Mouse (Mus musculus) urinary bladder, postnatal 10 days (tissue): ENCODE data around the gene Msh5.

Experiments used
- DNase-seq: peaks from one replicate; pipeline ENCODE4 v3.0.0; 2022; ENCODE audit warnings: low spot score

The Msh5 gene

GRCm38 (mm10) chr17:35046681-35047455, at the start of gene Msh5:
TSS of gene Msh5 (minus strand) at chr17:35046745.
- peak; percentile 84 for DNase-seq

DNA sequence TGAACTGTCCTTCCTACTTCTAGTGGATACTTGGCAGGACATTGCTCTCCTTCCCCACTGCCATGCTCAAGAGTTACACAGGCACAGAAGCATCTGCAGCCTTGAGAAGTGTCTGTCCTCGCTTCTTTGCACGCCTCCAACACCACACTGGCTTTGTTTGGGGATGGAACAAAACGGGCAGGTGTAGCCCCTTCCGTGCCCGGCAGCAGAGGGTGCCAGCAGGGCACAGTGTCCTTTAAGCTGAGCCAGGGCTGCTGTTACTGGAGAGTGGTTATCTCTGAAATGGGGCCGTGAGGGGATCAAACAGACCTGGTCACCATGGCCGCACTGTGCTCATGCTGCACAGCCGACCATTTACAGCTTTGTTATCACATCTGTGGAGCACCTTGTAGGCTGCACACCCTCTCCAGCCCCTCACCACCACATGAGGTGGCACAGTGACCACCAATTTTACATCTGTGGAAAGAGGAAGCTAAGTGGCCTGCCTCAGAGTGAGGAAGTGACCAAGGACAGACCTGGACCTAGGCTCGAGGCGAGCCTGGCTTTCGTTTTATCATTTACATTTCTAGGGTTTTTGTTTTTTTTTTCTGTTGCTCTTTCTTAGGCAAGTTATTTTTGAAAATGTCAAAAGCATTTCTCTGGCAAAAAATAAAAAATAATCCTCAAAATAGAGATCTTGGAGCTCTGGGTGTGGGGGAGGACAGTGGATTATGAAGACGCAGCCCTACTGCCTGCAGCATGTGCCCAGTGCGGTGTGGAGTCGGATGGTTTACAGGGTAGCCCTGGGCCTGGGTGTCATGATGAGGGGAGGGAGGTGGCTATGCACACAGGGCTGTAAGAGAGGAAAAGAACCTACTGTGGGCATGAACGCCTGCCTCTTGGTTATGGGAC, 48.2 kb upstream of the Msh5 start:
- no peak for DNase-seq

GRCm38 (mm10) chr17:35092403-35093198, 46.1 kb upstream of the Msh5 start:
- no peak for DNase-seq

DNA sequence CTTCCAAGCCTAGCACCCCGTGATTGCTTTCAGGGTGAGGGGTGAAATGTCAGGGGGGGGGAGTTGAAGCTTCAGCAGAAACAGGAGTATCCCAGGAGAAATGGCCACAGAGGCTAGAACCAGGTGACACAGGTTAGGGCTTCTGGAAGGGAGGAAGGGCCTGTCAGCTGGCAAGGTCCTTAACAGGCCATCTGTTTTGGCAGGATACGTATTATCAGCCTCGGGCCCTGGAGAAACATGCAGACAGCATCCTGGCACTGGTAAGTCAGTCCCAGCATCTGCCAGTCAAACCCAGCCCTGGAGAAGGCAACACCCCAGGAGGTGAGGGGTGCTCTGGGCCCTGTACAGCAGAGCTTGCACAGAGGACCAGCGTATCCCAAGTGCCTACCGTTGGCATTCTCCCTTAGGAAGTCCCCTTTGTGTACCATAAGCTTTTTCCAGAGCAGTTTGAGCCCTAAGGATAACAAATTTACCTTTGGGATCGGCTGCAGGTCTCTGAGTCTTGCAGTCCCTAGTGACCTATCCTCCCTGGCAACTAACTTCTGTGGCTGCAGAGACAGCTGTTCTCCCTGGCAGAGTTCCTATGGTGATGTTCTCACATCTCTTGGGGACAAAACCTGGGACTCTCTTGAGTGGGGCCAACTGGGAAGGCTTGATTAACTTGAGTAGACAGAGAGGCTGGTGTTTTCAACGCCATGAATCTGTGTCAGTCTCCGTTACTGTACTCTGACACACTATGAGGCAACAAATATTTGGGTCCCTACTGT, 43.8 kb upstream of the Msh5 start:
- DNase-seq = no peak

- DNase-seq = peak; percentile 72
Measured at GRCm38 (mm10) chr17:35088825-35089644, 42.5 kb upstream of the Msh5 start, which contains the start of gene Abhd16a. TSS of gene Abhd16a (plus strand) at chr17:35089263.

DNA sequence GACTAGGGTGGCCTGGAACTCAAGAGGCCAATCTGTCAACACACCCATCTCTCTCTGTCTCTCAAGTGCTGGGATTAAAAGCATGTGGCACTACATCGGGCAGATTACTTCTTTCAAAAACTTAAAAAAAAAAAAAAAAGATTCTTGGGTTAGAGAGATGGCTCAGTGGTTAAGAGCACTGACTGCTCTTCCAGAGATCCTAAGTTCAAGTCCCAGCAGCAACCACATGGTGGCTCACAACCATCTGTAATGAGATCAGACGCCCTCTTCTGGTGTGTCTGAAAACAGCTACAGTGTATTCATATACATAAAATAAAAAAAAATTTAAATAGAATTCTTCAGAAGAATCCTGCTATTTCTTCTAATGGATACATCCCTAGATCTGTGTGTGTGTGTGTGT, 41.6 kb upstream of the Msh5 start:
- no peak for DNase-seq

DNA sequence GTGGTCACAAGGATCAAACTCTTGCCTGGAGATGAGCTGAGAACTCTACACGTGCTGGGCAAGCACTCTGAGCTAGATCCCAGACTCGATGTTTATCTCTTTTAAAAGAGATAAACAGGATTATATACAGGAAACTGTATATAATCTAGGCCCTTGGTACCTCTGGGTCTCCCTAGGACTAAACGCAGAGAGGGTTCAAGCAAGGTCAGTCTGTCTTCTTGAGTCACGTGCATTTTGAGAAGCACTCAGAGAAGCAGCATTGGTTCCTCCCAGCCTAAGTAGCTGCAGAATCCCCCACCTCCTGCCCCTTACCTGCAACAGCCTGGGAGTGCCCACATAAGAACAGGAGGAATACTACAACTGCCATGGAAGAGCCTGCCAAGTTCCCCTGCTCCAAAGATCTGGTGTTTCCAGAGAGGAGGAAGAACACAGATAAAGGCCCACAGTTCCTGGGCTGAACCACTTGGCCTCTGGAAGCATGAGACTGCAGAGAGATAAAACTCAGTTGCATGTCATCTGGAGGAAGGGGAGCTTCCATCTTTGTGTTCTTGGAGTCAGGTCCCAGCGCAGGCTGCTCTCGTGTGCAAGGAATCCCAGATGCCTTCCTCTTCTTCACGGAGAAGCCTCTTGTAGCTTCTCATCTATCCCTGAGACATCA, 38.8 kb upstream of the Msh5 start, which contains the start of gene Ly6g6f:
TSS of gene Ly6g6f (minus strand) at position 403 of the 658 bp plus-strand sequence.
- no peak for DNase-seq

- no peak for DNase-seq
Measured at GRCm38 (mm10) chr17:35083929-35084497, 37.5 kb upstream of the Msh5 start.

GRCm38 (mm10) chr17:35082841-35083576, 36.5 kb upstream of the Msh5 start:
- DNase-seq = no peak

DNA sequence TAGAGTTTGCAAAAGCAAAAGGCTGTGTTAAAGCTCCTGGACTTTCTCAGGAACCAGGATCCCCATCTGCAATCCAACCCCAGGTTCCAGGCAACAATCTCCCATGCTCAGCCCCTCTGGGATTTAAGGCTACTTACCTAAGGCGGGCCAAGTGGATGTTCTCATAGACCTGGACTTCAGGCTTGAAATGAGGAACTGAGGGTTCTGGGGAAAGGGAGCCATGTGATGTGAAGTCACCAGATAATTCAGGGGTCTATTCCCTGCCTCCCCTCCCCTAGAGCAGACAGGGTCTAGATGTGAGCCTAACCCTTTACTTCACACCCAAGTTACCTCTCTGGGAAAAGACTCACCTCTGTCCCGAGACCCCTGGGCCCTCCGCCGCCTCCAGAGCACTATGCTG, 34.2 kb upstream of the Msh5 start:
- no peak for DNase-seq

GRCm38 (mm10) chr17:35080248-35080647, 33.7 kb upstream of the Msh5 start:
- no peak for DNase-seq

GRCm38 (mm10) chr17:35079778-35080177, 33.2 kb upstream of the Msh5 start:
- no peak for DNase-seq

DNA sequence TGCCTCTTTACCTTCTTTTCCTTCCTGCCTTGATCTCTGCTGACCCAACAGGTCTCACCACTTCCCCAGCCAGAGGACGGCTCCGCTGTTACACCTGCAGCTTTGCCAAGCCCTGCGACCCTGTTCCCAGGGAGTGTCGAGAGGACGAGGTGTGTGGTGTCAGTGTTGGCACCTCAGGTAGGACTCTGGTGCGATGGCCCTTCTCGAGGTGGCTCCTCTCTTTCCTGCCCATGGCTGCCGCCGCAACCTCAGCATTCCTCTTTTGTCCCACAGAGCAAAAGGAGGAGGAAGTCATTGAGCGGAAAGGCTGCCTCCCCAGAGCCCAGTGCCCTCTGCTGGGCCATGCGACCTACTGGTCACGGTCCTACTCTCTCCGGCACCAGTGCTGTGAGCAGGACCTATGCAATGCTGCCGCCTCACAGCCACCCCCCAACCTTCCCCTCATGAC, 31.3 kb upstream of the Msh5 start, which contains the start of gene Ly6g6d:
TSS of gene Ly6g6d (minus strand) at position 280 of the 448 bp plus-strand sequence.
- no peak for DNase-seq

DNA sequence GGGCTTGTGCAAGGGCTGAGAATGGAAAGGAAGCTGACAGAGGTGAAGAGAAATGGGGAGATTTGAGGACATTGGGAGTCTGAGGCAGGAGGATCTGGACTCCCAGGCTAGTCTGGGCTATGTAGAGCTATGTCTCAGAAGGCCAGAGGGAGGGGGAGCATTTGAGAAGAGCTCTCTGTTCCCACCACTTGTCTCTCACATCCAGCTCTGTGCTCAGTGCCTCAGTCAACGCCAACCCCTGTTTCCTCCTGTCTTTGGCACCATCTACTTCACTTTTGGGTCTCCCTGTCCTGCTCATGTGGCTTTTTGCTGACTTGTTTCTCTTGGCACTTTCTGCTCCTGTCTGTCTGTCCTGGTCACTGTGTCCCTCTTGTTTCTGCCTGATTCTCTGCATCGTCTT, 30.7 kb upstream of the Msh5 start:
- no peak for DNase-seq

- DNase-seq = no peak
Measured at GRCm38 (mm10) chr17:35076507-35077176, 30.1 kb upstream of the Msh5 start, which contains the start of gene Ly6g6e. TSS of gene Ly6g6e (plus strand) at chr17:35076902.

GRCm38 (mm10) chr17:35074097-35074496, 27.6 kb upstream of the Msh5 start:
- no peak for DNase-seq

DNA sequence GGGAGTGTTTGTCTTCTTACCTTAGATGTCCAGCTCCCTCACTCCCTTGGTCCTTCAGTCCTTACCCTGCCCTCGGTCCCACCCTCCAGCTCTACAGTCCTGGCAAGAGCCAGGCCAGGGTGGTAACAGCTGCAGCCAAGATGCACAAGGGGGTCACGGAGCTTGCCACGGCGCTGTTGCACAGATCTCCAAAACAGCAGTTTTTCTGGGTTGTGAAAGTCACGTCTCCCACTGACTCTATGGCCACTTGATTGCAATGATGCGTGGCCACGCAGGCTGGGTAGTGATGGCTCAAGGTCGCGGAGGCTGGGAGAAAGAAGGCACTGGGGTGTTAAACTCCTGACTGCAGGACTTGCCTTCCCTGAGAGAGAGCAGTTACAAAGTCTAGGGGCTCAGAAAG, 24.9 kb upstream of the Msh5 start:
- DNase-seq = no peak
